Mouse (Mus musculus) embryo, embryonic 11 days (tissue): ENCODE data around the gene Ppp2r5c.

Experiments used
- DNase-seq: peaks from one replicate; pipeline ENCODE4 v3.0.0-alpha.2; 2015

Gene Ppp2r5c

DNA sequence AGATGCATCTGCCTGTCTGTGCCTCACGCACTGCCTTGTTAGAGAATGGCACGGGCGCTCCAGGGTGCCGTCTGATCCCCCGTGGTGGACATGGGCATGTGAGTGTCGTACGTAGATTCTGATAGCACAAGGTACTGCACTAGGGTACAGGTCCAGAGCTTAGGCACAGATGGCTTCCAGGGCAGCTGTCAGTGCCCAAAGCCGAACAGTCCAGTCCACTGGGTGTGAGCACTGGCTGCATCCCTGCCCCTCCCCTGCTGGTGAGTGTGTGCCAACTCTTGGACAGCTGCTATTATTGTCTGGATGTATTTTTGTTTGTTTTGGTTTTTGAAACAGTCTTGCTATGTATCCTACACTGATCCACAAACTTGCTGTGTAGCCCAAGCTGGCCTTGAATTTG is 68.8 kb downstream of the Ppp2r5c start:
- DNase-seq, result no peak

DNA sequence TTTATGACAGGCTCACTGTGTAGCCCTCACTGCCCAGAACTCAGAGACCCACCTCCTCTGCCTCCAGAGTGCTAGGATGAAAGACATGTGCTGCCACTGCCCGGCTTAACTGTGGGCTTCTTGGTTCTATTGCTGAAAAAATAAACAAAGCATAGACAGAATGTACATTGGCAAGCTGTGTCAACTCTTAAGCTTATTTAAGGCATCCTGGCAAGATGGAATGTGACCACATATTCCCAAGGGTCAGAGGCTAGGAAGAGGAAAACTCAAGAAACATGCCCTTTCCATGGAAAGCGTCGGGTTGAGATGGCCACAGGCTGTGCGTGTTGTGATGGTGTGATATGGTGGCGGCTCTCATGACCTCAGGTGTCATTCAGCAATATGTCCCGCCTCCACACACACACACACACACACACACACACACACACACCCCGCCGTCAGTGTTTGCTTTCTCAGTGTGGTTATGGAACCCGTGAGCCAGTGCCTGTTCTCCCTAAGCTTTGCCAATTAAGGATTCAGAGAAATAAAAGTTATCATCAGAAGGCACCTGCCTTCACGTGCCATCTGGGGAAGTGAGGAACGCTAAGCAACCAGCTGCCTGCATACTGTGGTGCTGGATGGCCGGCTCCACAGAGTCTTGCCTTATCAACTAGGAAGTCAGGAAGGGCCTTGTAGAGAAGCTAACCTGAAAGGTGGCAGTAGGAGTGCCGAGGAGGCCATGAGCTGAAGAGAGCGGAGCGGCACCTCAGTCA is 73.5 kb downstream of the Ppp2r5c start:
- DNase-seq, result peak; percentile 37

DNA sequence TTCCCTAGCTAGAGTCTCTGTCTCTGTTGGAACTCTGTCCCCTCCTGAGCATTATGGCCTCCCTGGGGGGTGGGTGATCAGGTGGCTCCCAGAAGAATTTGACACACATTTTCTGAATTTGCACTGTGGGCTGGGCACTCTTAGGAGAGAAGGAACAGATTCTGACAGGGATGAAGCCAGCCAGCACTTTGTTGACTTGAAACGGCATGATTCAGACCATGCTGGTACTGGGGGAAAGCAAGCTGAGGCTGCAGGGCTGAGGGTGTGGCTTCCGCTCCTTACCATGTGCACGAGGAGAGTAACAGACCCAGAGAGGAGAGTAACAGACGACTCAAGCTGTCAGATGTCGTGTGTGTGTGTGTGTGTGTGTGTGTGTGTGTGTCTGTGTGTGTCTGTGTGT is 76.6 kb downstream of the Ppp2r5c start:
- DNase-seq, result no peak

DNA sequence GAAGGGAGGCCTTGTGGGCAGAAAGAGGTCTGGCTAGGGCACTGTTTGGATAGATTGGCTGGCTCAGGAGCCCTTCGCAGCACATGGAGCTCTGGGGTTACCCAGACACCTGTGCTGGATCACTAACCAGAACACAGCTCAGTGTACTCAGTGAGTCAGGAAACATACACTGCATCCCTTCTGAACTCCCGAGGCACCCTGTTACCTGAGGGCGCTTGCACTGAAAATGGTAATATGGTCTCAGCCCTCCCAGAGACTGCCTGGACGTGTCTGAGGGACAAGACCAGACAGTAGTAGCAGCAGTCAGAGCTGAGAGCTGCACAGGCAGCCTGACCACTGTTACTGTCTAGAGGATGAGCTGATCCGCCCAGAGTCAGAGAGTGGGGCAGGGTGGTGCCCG is 85.8 kb downstream of the Ppp2r5c start:
- no peak for DNase-seq

DNA sequence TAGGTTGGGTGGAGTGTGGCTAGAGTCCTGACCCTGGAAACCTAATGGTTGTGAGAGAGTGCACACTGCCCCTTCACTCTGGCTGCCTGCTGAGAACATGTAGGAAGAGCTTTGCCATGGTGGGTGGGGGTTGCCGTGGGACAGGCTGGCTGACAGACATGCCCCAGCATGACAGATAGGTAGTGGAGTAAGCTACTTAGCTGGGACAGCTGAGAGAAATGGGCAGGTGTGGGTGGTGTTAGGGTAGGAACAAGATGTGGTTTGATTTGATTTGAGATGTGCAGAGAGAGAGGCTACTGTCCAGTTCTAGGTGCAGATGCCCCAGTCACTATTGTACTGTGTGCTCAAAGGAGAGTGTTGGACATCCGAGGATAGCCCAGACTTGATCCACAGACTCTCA is 86.2 kb downstream of the Ppp2r5c start:
- no peak for DNase-seq

DNA sequence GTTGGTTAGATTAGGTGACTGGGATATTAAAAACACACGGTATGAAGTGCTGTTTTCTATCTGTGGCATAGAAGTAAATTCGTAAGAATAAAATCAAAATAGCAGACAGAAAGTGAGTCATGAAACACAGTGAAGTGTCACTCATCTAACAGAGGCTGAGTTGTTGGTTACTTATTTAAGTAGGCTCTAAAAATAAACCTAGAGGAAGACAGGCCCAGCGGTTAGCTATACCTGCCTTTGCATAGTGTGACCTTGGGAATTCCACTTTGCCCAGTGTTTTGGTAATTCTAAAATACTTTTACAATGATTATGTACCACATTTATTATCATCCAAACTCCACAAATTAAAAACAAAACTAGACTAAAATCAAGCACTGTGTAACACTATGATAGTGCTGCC is 86.9 kb downstream of the Ppp2r5c start:
- DNase-seq, result no peak

DNA sequence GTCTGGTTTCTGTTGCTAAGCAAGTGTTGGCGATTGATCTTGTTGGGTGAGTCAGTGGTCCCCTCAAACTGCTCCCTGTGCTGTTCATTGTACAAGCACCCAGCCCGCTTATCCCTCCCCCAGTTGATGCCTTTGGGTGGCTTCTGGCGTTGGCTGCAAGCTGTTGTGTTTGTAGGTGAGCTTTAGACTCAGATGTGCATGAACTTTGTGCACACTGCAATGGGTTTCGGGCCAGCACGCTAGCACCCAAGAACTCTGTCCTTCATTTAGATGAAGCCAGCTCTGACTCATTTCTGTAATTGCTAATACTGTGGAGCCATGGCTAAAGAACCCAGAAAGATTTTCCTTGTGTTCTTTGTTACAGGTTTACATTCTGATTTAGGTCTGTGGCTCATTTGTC is 88.4 kb downstream of the Ppp2r5c start:
- no peak for DNase-seq

DNA sequence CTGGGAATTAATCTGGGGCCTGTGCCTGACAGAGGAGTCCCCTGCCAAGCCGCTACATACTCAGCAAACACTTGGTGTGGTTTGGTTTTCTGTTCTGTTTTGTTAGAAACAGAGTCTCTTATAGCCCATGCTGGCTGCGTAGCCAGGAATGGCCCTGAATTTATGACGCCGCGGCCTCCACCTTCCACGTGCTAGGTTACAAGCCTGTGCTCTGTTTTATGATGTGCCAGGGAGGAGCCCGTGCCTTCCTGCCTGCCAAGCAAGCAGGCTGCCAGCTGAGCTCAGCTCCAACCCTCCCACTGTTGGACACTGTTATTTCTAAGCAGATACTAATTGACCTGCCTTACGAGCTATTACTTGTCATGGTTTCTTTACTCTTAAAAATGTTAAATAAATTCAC is 90.8 kb downstream of the Ppp2r5c start:
- no peak for DNase-seq

DNA sequence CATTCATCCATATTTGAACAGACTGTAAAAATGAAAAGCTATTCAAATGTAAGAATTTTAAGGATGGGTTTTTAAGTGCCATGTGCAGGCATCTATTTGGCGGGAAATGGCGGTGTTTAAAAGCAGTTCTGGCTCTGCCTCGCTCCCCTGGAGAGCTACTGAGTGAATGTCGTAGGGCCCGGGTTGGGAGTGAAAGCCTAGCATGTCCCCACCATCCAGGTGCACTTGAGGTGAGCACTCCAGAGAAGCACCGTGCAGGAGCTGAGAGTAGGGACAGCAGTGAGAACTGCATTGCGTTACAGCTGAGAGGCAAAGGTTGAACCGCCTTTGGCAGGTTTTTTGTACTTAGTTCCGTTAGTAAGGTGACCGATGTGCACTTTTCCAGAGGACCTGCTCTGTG is 92.4 kb downstream of the Ppp2r5c start:
- no peak for DNase-seq

DNA sequence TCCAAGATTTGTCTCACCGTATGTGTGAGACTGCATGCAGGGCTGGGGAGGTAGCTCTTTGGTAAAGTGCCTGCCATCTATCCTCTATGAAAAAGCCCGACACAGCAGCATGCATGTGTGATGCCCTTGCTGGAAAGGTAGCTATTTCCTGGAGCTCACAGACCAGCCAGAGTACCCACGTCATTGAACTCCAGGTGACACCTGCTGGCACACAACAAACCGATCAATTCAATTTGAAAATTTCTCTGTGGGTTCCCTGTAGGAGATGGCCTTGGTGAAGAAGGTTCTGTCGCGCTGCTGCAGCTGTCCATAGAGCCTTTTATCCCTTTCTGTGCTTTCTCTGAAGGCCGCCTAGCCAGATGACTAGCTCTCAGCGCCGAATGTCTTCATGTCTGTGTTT is 92.9 kb downstream of the Ppp2r5c start:
- DNase-seq, result no peak

DNA sequence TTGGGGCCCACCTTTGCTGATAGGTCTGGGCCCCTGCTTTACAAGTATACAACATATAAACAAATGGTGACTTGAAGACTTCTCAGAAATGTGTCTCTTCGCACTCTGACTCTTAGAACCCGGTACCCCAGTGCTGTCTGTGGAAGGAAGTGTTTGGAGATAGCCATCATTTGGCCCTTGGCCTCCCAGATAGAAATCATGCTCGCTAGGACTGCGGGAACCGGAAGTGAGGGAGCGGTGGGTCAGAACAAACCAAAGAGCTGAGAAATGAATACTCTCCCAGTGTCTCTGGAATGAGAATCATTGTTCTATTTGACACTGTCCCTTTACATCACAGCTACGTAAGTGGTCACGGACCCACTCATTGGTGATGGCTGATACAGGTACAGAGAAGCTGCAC is 93.4 kb downstream of the Ppp2r5c start:
- DNase-seq, result no peak

DNA sequence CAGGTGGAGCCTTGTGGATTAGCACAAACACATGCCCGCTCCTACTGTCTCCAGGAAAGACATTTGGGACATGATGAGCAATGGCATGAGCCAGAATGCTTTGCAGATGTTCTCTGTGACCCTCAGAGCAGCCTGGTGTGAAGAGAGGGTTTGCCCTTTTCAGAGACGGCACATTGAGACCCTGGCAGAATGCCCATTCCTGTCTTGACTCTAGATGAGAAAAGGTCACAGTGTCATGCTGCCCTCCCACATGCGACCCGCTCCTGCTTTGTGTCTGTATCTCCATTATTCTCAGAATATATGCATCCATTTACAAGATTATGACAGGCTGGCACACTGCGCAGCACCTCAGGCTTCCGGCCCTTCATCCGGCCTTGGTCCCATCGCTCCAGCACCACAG is 94.1 kb downstream of the Ppp2r5c start:
- DNase-seq, result no peak

DNA sequence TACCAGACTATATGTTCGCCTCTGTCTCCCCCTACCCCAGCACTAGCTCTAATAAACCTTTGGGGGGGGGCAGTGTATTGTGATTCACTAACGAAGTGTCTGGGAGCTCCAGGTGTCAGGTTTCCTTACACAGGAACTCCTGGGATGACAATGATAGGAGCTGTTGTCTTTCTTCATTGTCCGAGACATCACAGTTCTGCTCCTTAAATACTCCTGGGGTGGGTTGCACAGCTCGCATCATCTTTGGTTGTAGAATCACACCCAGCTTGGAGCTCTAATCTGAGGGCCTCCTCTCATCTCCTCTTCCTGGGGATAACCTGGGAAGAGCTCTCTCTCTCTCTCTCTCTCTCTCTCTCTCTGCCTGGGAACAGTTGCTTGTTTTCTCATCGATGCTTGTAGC is 94.6 kb downstream of the Ppp2r5c start:
- no peak for DNase-seq

DNA sequence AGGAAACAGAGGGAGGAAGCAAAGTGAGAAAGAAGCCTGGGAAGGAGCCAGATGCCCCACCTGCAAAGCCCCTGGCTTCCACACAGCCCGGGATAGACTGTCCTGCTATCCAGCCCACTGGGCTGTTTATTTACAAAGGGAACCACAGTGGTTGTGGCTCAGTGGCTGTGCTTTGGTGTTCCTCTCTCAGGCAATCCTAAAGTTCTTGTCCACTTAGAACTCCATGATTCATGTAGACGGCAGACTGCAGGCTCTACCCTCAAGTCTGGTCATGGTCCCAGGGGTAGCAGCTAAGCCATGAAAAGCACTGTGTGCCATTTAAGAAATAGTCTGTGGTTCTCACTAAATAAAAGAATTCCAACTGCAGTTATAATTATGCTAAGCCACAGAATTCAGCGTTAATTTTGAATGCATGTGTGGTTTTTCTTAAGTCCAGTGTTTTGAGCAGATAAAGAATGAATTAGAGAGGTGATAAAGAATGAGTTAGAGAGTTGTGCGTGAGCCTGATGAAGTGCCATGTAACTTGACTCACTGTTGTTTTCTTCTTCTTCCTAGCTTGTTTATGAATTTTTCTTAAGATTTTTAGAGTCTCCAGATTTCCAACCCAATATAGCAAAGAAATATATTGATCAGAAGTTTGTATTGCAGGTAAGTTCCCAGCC is 98.3 kb downstream of the Ppp2r5c start:
- no peak for DNase-seq

DNA sequence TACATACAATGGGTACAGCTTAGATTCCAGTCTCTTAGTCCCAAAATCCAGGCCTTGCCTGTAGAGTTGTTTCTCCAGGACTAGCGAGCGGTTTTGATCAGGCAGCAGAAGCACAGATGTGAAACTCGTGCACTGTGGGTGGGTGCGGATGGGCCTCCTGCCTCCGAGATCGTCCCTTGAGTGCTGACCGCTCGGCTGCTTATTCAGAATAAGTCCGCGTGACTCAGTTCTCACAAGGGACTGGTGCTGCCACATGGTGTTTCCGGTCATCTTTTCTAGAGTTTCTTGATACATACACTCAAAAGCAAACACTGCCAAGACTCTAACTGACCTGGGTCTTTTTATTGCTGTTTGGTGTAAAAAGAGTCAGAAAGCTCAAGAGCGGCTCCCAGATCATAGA is 100.7 kb downstream of the Ppp2r5c start:
- no peak for DNase-seq

DNA sequence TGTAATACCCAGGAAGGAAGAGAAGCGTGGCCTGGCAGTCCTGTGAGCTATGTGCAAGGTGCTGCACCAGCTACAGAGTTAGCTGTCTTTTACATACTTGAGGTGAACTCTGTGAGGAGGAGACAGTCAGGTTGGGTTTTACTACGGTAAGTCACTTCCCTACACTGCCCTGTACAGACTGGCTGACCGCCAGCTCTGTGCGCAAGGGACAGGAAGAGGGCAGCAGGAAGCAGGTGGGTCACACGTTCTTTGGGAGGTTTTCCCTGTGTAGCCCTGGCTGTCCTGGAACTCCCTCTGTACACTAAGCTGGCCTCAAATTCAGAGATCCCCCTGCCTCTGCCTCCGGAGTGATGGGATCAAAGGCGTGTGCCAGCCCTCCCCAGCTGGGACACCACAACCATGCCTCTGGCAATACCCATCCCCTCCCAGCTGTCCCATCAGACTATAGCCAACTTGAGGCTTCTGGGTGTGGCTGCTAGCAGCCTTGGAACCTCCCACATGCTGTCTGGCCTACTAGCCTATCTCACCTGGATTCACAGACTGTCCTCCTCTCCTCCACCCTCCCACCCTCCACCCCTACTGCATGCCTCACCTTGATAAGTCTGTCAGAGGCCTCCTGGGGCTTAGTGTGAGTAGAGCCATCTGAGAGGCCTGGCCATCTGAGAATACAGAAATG is 102.7 kb downstream of the Ppp2r5c start:
- DNase-seq, result no peak

DNA sequence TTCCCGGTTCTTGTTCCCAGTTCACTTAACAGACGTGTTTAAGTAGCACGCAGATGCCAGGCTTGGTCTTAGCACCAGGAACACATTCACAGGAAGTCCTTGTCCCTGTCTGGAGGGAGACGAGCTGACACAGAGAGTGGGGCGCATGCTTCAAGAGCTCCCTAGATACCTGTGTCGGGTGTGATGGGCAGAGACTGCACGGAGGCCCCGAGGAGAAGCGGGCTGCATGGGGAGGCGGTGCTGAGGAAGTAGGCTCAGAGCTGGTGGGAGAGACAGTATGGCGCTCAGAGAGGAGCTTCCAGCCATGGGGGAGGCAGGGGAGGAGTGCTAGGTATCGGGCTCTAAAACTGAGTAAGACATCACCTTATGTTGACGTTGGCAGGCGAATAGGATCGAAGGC is 103.4 kb downstream of the Ppp2r5c start:
- no peak for DNase-seq

DNA sequence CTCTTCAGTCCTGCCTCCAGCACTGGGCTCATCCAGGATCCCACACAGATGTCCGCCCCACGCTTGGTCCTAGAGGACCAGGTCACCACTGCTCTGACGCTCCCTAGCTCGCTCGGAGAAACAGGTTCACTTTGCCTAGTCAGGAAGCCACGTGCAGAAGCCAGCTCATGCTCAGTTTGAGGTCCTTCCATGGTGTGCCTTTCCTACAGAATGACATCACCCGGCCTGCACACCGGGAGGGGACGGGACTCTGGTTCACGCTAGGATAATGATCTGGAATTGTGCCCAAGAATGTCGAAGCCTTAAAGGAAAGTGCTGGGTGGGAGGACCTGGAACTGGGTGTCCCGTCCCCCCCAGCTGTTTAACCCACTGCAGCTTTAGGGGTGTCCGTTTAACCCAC is 105.2 kb downstream of the Ppp2r5c start:
- no peak for DNase-seq

DNA sequence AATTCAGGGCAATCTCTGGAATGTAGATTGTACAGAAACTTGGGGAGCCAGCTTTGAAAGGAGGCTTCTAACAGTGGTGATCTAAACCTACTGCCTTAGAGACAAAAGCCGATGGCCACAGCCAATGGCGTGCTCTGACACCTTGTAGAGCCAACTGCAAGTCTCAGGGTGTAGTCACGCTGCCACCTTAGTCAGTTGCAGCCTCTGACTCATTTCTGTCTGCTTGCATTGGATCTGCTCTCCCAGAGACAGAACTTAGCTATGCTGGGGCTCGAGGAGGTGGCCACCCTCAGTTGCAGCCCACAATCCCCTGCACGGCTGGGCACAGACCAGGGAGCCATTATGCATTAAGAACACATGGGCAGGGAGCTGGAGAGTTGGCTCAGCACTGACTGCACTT is 106.4 kb downstream of the Ppp2r5c start:
- no peak for DNase-seq

DNA sequence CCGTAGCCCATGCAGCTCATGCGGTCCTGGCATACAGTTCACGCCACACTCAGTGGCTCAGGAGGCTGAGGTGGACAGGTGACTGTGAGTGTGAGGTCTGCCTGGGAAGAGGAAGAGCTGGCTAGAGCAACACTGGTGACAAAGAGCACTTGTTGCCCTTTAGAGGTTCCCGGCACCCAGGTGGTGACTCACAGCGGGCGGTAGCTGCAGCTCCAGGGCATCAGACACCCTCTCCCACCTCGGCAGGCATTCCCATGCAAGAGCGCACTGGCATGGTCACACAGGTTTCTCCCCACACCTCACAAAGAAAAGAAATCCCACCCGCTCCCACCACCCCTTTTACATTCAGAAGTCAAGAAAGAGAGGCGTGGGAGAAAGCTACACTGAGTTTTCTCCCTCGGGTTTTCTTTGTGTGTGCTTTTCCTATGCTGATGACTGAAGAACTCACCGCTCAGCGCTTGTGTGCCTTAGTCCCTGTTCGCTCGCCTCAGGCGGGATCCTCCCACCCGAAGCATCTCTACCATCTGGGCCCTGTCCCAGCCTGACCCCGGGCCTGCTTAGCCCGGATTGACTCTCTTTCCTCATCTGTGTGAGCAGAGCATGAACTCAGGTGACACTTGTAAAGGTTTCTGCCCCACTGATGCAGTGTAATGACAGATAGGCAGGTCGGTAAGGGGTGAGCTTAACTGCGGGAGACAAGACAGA is 108.8 kb downstream of the Ppp2r5c start:
- no peak for DNase-seq

DNA sequence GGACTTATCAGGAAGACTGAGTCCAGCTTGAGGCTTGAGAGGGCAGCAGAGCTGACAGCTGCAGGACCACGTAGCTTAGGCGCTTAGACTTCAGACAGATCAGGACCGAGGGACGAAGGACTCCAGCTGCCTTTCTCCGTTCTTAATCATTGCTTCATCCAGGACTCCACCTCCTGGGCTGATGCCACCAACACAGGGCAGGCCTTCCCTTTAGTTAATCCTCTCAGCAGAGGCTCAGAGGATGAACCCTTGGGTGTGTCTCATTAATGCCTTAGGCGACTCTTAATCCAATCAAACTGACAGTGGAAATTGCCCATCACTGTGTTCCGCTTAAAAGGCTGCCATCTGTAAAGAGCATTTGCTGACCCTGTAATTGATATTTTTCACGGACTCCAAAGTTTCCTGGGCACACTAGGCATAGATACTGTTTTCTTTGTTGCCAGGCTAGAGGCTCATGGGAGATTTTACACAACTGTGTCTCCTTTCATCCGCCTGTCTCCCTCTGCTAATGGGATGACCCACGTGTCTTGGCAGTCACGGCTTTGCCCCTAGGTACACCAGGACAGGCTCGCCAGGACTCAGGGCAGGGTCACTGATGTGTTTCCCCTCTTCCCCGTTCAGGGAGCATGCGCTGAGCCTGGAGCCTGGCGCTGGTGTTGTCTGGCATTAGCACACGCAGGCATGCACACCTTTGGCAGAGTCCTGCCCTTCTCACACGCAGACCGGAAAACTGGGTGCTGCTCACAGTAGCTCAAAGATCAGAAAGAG is 110.1 kb downstream of the Ppp2r5c start:
- DNase-seq, result no peak

DNA sequence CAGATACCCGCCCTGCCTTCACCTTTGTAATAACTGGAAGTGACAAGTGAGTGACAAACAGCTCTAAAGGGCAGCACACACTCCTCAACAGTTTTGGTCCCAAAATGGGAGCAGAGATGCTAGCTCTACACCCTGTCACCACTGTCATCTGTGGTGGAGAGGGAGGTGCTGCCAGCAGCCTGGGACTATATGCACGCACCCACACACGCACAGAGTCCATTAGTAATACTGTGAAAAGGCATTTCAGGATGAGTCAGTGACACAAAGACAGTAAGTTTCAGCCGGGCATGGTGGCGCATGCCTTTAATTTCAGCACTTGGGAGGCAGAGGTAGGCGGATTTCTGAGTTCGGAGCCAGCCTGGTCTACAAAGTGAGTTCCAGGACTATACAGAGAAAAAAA is 111.3 kb downstream of the Ppp2r5c start:
- DNase-seq, result no peak

DNA sequence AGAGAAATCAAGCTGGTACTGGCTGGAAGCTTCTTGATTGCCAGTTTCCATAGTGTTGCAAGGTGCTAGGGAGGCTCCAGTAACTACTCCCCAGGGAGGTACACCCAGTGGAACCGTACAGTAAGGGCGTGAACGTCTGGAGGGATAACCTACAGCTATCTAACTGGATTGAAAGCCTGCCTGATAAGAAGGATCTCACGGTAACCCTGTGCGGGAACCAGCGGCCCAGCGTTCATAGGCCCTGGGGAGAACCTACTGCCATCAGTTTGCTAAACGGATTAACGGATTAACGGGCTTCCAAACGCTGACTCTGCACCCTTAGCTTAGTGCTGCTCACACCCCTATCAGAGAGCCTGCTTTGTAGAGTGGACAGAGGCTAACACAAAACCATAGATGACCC is 116.5 kb downstream of the Ppp2r5c start:
- no peak for DNase-seq
